Mouse (Mus musculus) heart, embryonic 12.5 days (tissue): ENCODE data around the gene Apol9b. TPM values are rescaled to one million over a fixed set of nuclear protein-coding genes. Genes with fewer than 3 reads are reported as not detected.

Experiments used
- ATAC-seq: fragments of 200-750 bp; cut with Nextera tagmentation; 2 replicates; pipeline ENCODE4 v1.8.0; 2017; ENCODE audit warnings: moderate TSS enrichment, moderate library complexity; ENCODE audit not compliant: insufficient number of reproducible peaks, low FRiP score
- H3K27ac ChIP-seq: fragments of 300-500 bp; sonication (generic); 2 replicates; pipeline ENCODE4 v1.5.1; 2016; ENCODE audit warnings: mild to moderate bottlenecking, moderate library complexity; ENCODE audit not compliant: poor library complexity, severe bottlenecking
- H3K27me3 ChIP-seq: fragments of 300-500 bp; sonication (generic); replicated peaks from 2 replicates; pipeline ENCODE4 v1.6.1; 2016; ENCODE audit warnings: mild to moderate bottlenecking, moderate library complexity
- H3K36me3 ChIP-seq: fragments of 300-500 bp; sonication (generic); 2 replicates; pipeline ENCODE4 v1.6.1; 2016; ENCODE audit warnings: mild to moderate bottlenecking, moderate library complexity
- H3K4me1 ChIP-seq: fragments of 300-500 bp; sonication (generic); replicated peaks from 2 replicates; pipeline ENCODE4 v1.6.1; 2016; ENCODE audit warnings: mild to moderate bottlenecking
- H3K4me2 ChIP-seq: fragments of 300-500 bp; sonication (generic); 2 replicates; pipeline ENCODE4 v1.6.1; 2016; ENCODE audit warnings: mild to moderate bottlenecking, moderate library complexity
- H3K4me3 ChIP-seq: fragments of 300-500 bp; sonication (generic); 2 replicates; pipeline ENCODE4 v1.5.1; 2016; ENCODE audit warnings: mild to moderate bottlenecking
- H3K9ac ChIP-seq: fragments of 300-500 bp; sonication (generic); 2 replicates; pipeline ENCODE4 v1.6.1; 2016; ENCODE audit warnings: mild to moderate bottlenecking, moderate library complexity
- H3K9me3 ChIP-seq: fragments of 300-500 bp; sonication (generic); replicated peaks from 2 replicates; pipeline ENCODE4 v1.6.1; 2016; ENCODE audit warnings: mild to moderate bottlenecking, moderate library complexity
- WGBS: fragments of 180-500 bp; shearing (Covaris S2); methylation state at CpG from one replicate; pipeline ENCODE4 v1.1.7; 2016; 5-methylcytosine and 5-hydroxymethylcytosine counted together
- polyA plus RNA-seq: library from polyadenylated mRNA; unstranded; fragments of >200 nt; fragmentation: Nextera tagmentation; extraction: Ambion mirVana; gene quantifications from 2 replicates; pipeline ENCODE4 v1.2.1, GENCODE M21; 2016

Apol9b gene
- polyA plus RNA-seq, 1 experiment from 2014 or later: 0.20 TPM

- H3K9me3 ChIP-seq: no peaks in the 10 kb centered on the region
- 90% methylated on average over 11 of the region's 11 CpGs for WGBS
- H3K36me3 ChIP-seq: peaks cover 98% of the 10 kb centered on the region
- H3K4me1 ChIP-seq: no peaks in the 10 kb centered on the region
- H3K4me3 ChIP-seq: no peak overlapping the region
- no peaks in the 10 kb centered on the region for H3K27me3 ChIP-seq
- no peak for ATAC-seq
- H3K9ac ChIP-seq: no peak overlapping the region
- H3K27ac ChIP-seq: no peak overlapping the region
- no peak overlapping the region for H3K4me2 ChIP-seq
Observed at GRCm38 (mm10) chr15:77763702-77764101, 34.9 kb downstream of the Apol9b start.

- Histone ChIP-seq H3K27ac (no peak overlapping the region), H3K9me3 (no peaks in the 10 kb centered on the region), H3K4me3 (no peak overlapping the region), H3K4me2 (no peak overlapping the region), H3K4me1 (no peaks in the 10 kb centered on the region), H3K9ac (no peak overlapping the region), H3K27me3 (no peaks in the 10 kb centered on the region), H3K36me3 (peaks cover 100% of the 10 kb centered on the region)
- ATAC-seq: no peak
- 78% methylated on average over 13 of the region's 13 CpGs for WGBS
Observed at GRCm38 (mm10) chr15:77764391-77765006, 35.7 kb downstream of the Apol9b start.

GRCm38 (mm10) chr15:77765484-77766093 is 36.8 kb downstream of the Apol9b start:
- Histone ChIP-seq H3K4me1 (no peaks in the 10 kb centered on the region), H3K36me3 (peaks cover 100% of the 10 kb centered on the region), H3K4me2 (no peak overlapping the region), H3K27me3 (no peaks in the 10 kb centered on the region), H3K4me3 (no peak overlapping the region), H3K27ac (no peak overlapping the region), H3K9me3 (no peaks in the 10 kb centered on the region), H3K9ac (no peak overlapping the region)
- 93% methylated on average over 16 of the region's 16 CpGs for WGBS
- no peak for ATAC-seq

GRCm38 (mm10) chr15:77766981-77767380 is 38.1 kb downstream of the Apol9b start:
- H3K4me1 ChIP-seq: no peaks in the 10 kb centered on the region
- no peak overlapping the region for H3K4me3 ChIP-seq
- no peak overlapping the region for H3K9ac ChIP-seq
- H3K27ac ChIP-seq: no peak overlapping the region
- WGBS: 93% methylated on average over 11 of the region's 11 CpGs
- H3K36me3 ChIP-seq: peaks cover 100% of the 10 kb centered on the region
- no peaks in the 10 kb centered on the region for H3K27me3 ChIP-seq
- H3K4me2 ChIP-seq: no peak overlapping the region
- no peaks in the 10 kb centered on the region for H3K9me3 ChIP-seq
- ATAC-seq: no peak

- Histone ChIP-seq H3K9me3 (no peaks in the 10 kb centered on the region), H3K4me2 (no peak overlapping the region), H3K36me3 (peaks cover 99% of the 10 kb centered on the region), H3K4me1 (no peaks in the 10 kb centered on the region), H3K4me3 (no peak overlapping the region), H3K27me3 (no peaks in the 10 kb centered on the region), H3K27ac (no peak overlapping the region), H3K9ac (no peak overlapping the region)
- WGBS: 91% methylated on average over 5 of the region's 5 CpGs
- no peak for ATAC-seq
Observed at GRCm38 (mm10) chr15:77770341-77770740, 41.5 kb downstream of the Apol9b start.

- Histone ChIP-seq H3K36me3 (peaks cover 99% of the 10 kb centered on the region), H3K27me3 (no peaks in the 10 kb centered on the region), H3K4me1 (no peaks in the 10 kb centered on the region), H3K4me2 (no peak overlapping the region), H3K27ac (no peak overlapping the region), H3K9me3 (no peaks in the 10 kb centered on the region), H3K9ac (no peak overlapping the region), H3K4me3 (no peak overlapping the region)
- 93% methylated on average over 9 of the region's 9 CpGs for WGBS
- ATAC-seq: no peak
Observed at GRCm38 (mm10) chr15:77770942-77771341, 42.1 kb downstream of the Apol9b start.

- ATAC-seq: no peak
- Histone ChIP-seq H3K27me3 (no peaks in the 10 kb centered on the region), H3K9ac (no peak overlapping the region), H3K4me1 (no peaks in the 10 kb centered on the region), H3K27ac (no peak overlapping the region), H3K36me3 (peaks cover 99% of the 10 kb centered on the region), H3K9me3 (no peaks in the 10 kb centered on the region), H3K4me3 (no peak overlapping the region), H3K4me2 (no peak overlapping the region)
- WGBS: 78% methylated on average over 19 of the region's 19 CpGs
Observed at GRCm38 (mm10) chr15:77773099-77773915, 44.5 kb downstream of the Apol9b start.

- no peak for ATAC-seq
- Histone ChIP-seq H3K4me2 (no peak overlapping the region), H3K36me3 (peaks cover 99% of the 10 kb centered on the region), H3K4me1 (no peaks in the 10 kb centered on the region), H3K27me3 (no peaks in the 10 kb centered on the region), H3K9me3 (no peaks in the 10 kb centered on the region), H3K9ac (no peak overlapping the region), H3K27ac (no peak overlapping the region), H3K4me3 (no peak overlapping the region)
- 94% methylated on average over 10 of the region's 10 CpGs for WGBS
Observed at GRCm38 (mm10) chr15:77774303-77774702, 45.5 kb downstream of the Apol9b start.

- ATAC-seq: no peak
Observed at GRCm38 (mm10) chr15:77775186-77775963, 46.5 kb downstream of the Apol9b start.

GRCm38 (mm10) chr15:77782449-77783014 is 53.7 kb downstream of the Apol9b start:
- WGBS: 79% methylated on average over 11 of the region's 11 CpGs
- Histone ChIP-seq H3K27me3 (no peaks in the 10 kb centered on the region), H3K36me3 (peaks cover 100% of the 10 kb centered on the region), H3K9me3 (no peaks in the 10 kb centered on the region), H3K4me1 (no peaks in the 10 kb centered on the region), H3K9ac (no peak overlapping the region), H3K27ac (no peak overlapping the region), H3K4me2 (no peak overlapping the region), H3K4me3 (no peak overlapping the region)
- no peak for ATAC-seq

More at GRCm38 (mm10) chr15:77775186-77775963, 46.5 kb downstream of the Apol9b start:
- no peak overlapping the region for H3K27ac ChIP-seq
- WGBS: 68% methylated on average over 20 of the region's 20 CpGs
- H3K4me3 ChIP-seq: no peak overlapping the region
- H3K27me3 ChIP-seq: no peaks in the 10 kb centered on the region
- H3K9ac ChIP-seq: no peak overlapping the region
- peaks cover 99% of the 10 kb centered on the region for H3K36me3 ChIP-seq
- no peaks in the 10 kb centered on the region for H3K9me3 ChIP-seq
- H3K4me1 ChIP-seq: no peaks in the 10 kb centered on the region
- no peak overlapping the region for H3K4me2 ChIP-seq
